ENCODE assay signal across 1 mouse cellular context in genomic region chr11:115933747-115934110, GRCm38 (mm10).
TF ChIP-seq lines count a peak whose summit lies in the region.

No protein-coding gene starts in this region.

TF ChIP-seq in MEL, 35 proteins besides CTCF, POLR2A, EP300 and RAD21 (continued from another document):
- TF ChIP-seq MAX (IDR thresholded peaks at IDR 0.05; ENCODE audit: low read length): no peak; the same call in 1 of the 2 replicates
- TF ChIP-seq E2F4 (IDR thresholded peaks at IDR 0.05; ENCODE audit: borderline replicate concordance, low read depth, low read length): 0 out of 2 replicates have a peak, but pooled peaks have one; percentile 3
- TF ChIP-seq BHLHE40 (IDR thresholded peaks at IDR 0.05; ENCODE audit: borderline replicate concordance, low read depth, low read length): no peak
TF ChIP-seq in MEL: peak in this region for 3.
